Mouse (Mus musculus) T-helper 17 cell (primary cell): ENCODE measurements around the gene Lpin3.

Experiments used
- in situ Hi-C, 2 experiments: fragments of 300-600 bp; cut with MboI, MseI; formaldehyde crosslinking; loops; 1 replicate in 1 of 2; 2 replicates in 1 of 2; pipeline ENCODE4 v1.15.1; 2025; ENCODE audit warnings: high pct_unique_total_duplicates in 2 of 2

Lpin3 gene

GRCm38 (mm10) chr2:160925203-160925602 is 44.7 kb downstream of the Lpin3 start:
- in situ Hi-C loops = loop anchor here (10.0 to 25.0 kb wide), 4 partner anchors 587 to 1737 kb away; partner anchors contain the start of gene Ptprt (in 1 of the 2)

GRCm38 (mm10) chr2:160931378-160931777 is 50.9 kb downstream of the Lpin3 start:
- in situ Hi-C loops = loop anchor here (25.0 kb wide), 3 partner anchors 581 to 1731 kb away; partner anchors contain the start of gene Ptprt (in 1 of the 2)

- in situ Hi-C loops = loop anchor here (25.0 kb wide), 3 partner anchors 580 to 1730 kb away; partner anchors contain the start of gene Ptprt (in 1 of the 2)
Observed at GRCm38 (mm10) chr2:160932325-160932724, 51.9 kb downstream of the Lpin3 start.

GRCm38 (mm10) chr2:160932981-160933380 is 52.5 kb downstream of the Lpin3 start:
- in situ Hi-C loops = loop anchor here (25.0 kb wide), 3 partner anchors 579 to 1729 kb away; partner anchors contain the start of gene Ptprt (in 1 of the 2)

GRCm38 (mm10) chr2:160933890-160934289 is 53.4 kb downstream of the Lpin3 start:
- in situ Hi-C loops = loop anchor here (25.0 kb wide), 3 partner anchors 578 to 1728 kb away; partner anchors contain the start of gene Ptprt (in 1 of the 2)

- in situ Hi-C loops = loop anchor here (25.0 kb wide), 3 partner anchors 578 to 1728 kb away; partner anchors contain the start of gene Ptprt (in 1 of the 2)
Observed at GRCm38 (mm10) chr2:160934451-160934850, 54.0 kb downstream of the Lpin3 start.

GRCm38 (mm10) chr2:160940930-160941709 is 60.6 kb downstream of the Lpin3 start:
- in situ Hi-C loops = loop anchor here (25.0 kb wide), 3 partner anchors 571 to 1721 kb away; partner anchors contain the start of gene Ptprt (in 1 of the 2)

GRCm38 (mm10) chr2:160942443-160942842 is 62.0 kb downstream of the Lpin3 start:
- in situ Hi-C loops = loop anchor here (25.0 kb wide), 3 partner anchors 570 to 1720 kb away; partner anchors contain the start of gene Ptprt (in 1 of the 2)

GRCm38 (mm10) chr2:160951595-160951994 is 71.1 kb downstream of the Lpin3 start:
- in situ Hi-C loops = no loop called here

GRCm38 (mm10) chr2:160953131-160953873 is 72.8 kb downstream of the Lpin3 start:
- in situ Hi-C loops = no loop called here

GRCm38 (mm10) chr2:160954541-160954940 is 74.1 kb downstream of the Lpin3 start:
- in situ Hi-C loops = no loop called here

- in situ Hi-C loops = no loop called here
Observed at GRCm38 (mm10) chr2:160955331-160955730, 74.9 kb downstream of the Lpin3 start.
